Mouse (Mus musculus): ENCODE data around the gene Stk19. TPM values are rescaled to one million over a fixed set of nuclear protein-coding genes. Genes with fewer than 3 reads are reported as not detected.

Stk19 gene
- polyA plus RNA-seq, 1 experiment from 2014 or later, result 39.8 TPM

DNA sequence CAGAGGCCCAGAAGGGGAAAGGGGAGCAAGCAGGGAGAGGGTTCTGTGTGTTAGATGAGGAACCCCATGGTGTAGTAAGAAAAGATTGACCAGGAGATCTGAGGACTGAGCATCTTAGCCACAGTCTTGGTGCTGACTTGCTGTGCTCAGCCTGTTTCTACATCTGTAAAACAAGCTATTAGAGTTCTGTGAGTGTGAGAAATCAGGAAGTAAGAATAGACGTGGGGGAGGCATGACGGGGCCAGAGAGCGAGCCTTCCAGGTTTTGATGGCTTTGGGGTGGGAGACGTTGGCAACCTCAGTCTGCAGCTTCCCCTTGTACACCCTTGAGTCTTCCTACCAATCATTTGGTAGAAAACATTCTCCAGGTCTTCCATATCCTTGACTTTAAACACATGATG, 21.9 kb upstream of the Stk19 start:
- Histone ChIP-seq H3K4me2 (replicated peaks) (no peak overlapping the region), H3K9ac (replicated peaks) (no peak overlapping the region), H3K4me3 (no peak overlapping the region), H3K27me3 (no peaks in the 10 kb centered on the region), H3K36me3 (peaks cover 26% of the 10 kb centered on the region), H3K27ac (replicated peaks) (no peak overlapping the region), H3K9me3 (no peaks in the 10 kb centered on the region), H3K4me1 (no peaks in the 10 kb centered on the region)
- ATAC-seq (replicated peaks), result no peak
- WGBS, result 78% methylated on average over 4 of the region's 4 CpGs

DNA sequence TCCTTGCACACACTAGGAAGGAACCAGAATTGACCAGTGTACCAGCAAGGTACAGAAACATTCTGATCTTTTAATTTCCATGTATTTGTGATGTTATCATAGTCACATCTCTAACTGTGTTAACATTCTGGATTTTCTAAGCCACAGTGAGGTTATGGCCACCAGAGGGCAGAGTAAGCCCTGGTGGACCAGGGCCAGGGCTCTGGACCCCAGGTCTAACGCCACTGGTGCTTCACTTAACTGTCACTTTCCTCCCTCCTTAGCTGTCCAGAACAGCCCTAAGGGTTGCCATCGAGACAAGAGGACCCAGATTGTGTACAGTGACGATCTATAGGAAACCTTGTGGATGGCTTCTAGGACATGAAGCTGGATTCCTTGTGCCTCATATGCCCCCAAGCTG, 19.1 kb upstream of the Stk19 start:
- Histone ChIP-seq H3K9me3 (no peaks in the 10 kb centered on the region), H3K4me1 (peaks cover 14% of the 10 kb centered on the region), H3K9ac (replicated peaks) (no peak overlapping the region), H3K27ac (replicated peaks) (no peak overlapping the region), H3K4me2 (replicated peaks) (no peak overlapping the region), H3K36me3 (peaks cover 40% of the 10 kb centered on the region), H3K27me3 (no peaks in the 10 kb centered on the region), H3K4me3 (no peak overlapping the region)
- ATAC-seq (replicated peaks), result no peak
- 48% methylated on average over 3 of the region's 3 CpGs for WGBS

DNA sequence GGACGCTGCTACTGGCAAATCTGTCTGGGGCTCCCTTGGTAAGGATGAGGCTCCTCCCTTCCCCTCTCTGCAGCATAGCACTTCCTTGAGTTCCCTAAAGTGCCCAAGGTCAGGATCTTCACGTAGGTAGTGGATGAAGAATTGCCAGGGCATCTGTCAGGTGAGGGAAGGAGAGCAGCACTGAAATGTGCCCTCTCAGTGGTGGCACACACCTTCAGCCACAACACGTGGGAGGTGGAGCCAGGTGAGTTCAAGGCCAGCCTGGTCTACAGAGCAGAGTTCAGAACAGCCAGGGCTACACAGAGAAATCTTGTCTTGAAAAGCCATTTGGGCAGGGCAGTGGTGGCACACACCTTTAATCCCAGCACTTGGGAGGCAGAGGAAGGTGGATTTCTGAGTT, 18.0 kb upstream of the Stk19 start:
- H3K27me3 ChIP-seq, result no peaks in the 10 kb centered on the region
- H3K9ac ChIP-seq (replicated peaks), result no peak overlapping the region
- H3K9me3 ChIP-seq, result no peaks in the 10 kb centered on the region
- H3K27ac ChIP-seq (replicated peaks), result no peak overlapping the region
- H3K36me3 ChIP-seq, result peaks cover 40% of the 10 kb centered on the region
- ATAC-seq (replicated peaks), result no peak
- WGBS, result 74% methylated on average over 3 of the region's 3 CpGs
- H3K4me2 ChIP-seq (replicated peaks), result no peak overlapping the region
- H3K4me3 ChIP-seq, result no peak overlapping the region
- peaks cover 18% of the 10 kb centered on the region for H3K4me1 ChIP-seq

GRCm38 (mm10) chr17:34853511-34853910, 16.8 kb upstream of the Stk19 start:
- Histone ChIP-seq H3K9me3 (no peaks in the 10 kb centered on the region), H3K9ac (replicated peaks) (no peak overlapping the region), H3K4me2 (replicated peaks) (no peak overlapping the region), H3K27ac (replicated peaks) (no peak overlapping the region), H3K27me3 (no peaks in the 10 kb centered on the region), H3K36me3 (peaks cover 40% of the 10 kb centered on the region), H3K4me1 (peaks cover 29% of the 10 kb centered on the region), H3K4me3 (no peak overlapping the region)
- ATAC-seq (replicated peaks), result no peak
- 81% methylated on average over 8 of the region's 8 CpGs for WGBS

- peaks cover 29% of the 10 kb centered on the region for H3K4me1 ChIP-seq
- peak overlapping the region; percentile 88 for H3K4me3 ChIP-seq
- H3K36me3 ChIP-seq, result peaks cover 53% of the 10 kb centered on the region
- peak; percentile 51; the same call in 1 of the 2 replicates for ATAC-seq (replicated peaks)
- no peaks in the 10 kb centered on the region for H3K27me3 ChIP-seq
- WGBS, result 1% methylated on average over 25 of the region's 25 CpGs
- H3K9ac ChIP-seq (replicated peaks), result peak overlapping the region; percentile 87
- peak overlapping the region; percentile 55; the same call in 1 of the 2 replicates for H3K27ac ChIP-seq (replicated peaks)
- no peaks in the 10 kb centered on the region for H3K9me3 ChIP-seq
- H3K4me2 ChIP-seq (replicated peaks), result peak overlapping the region; percentile 97
Observed at GRCm38 (mm10) chr17:34850517-34851125, 13.9 kb upstream of the Stk19 start.

DNA sequence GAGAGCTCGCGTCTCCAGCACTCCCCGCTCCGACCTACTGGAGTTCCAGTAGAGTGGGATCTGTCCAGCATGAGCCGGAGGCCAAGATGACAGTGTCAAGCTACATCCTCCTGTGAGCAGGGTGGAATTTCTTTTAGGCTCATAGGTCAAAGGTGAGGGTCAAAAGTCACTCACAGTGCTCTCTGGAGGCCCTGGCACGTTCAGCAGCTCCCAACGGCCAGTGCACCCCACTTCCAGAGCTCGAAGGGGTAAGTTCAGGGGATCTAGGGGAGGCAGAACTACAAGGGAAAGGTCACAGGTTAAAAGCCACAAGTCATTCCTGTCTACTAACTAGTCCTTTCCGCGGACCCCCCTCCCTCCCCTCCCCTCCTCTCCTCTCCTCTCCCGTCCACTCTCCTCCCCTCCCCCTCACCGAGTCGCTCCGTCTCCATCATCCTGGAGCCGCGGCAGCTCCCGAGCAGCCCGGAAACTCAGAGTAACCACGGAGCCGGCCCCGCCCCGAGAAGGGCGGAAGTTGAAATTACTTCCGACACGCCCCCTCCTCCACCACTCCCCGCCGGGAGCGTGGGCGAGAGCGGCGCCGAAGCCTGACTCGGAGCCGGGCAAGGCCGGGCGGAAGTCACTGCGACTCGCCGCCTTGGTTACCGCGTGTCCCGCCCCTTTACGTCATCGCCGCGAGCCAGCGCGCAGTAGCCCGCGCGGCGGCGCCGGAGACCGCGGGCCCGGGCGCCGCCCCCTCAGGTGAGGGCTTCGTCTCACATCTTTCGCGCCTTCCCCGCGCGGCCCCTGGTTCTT, 13.2 kb upstream of the Stk19 start, which contains the start of the genes Skiv2l and Nelfe:
TSS of gene Skiv2l (minus strand) at position 489 of the 795 bp plus-strand sequence.
TSS of gene Nelfe (plus strand) at position 670 of the 795 bp plus-strand sequence.
- under 1% methylated on average over 61 of the region's 65 CpGs for WGBS
- no peaks in the 10 kb centered on the region for H3K9me3 ChIP-seq
- H3K36me3 ChIP-seq, result peaks cover 55% of the 10 kb centered on the region
- H3K4me3 ChIP-seq, result peak within 1 kb of the TSS; percentile 88
- peak; percentile 98 for ATAC-seq (replicated peaks)
- H3K4me2 ChIP-seq (replicated peaks), result peak within 1 kb of the TSS; percentile 97
- H3K27me3 ChIP-seq, result no peaks in the 10 kb centered on the region
- peaks cover 29% of the 10 kb centered on the region for H3K4me1 ChIP-seq
- peak within 1 kb of the TSS; percentile 87 for H3K9ac ChIP-seq (replicated peaks)
- peak within 1 kb of the TSS; percentile 55; the same call in 1 of the 2 replicates for H3K27ac ChIP-seq (replicated peaks)

DNA sequence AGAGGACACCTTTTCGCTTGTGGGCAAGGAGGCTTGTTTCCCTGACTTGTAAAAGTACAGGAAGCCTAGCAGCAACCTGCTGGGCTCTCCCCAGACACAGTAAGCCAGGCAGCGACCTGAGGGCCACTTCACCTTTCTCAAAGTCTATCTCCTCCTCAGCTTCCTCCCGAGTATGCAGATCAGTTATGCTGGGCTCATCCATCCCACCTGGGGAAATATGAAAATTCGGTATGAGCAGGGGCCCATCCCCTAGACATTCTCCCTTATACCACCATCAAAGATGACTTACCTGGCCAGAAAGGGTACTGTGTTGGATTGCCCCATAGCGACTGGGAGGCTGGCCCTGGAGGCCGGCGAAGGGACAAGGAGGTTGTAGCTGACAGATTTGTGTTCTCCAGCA, 10.9 kb upstream of the Stk19 start:
- no peak overlapping the region for H3K9ac ChIP-seq (replicated peaks)
- no peak overlapping the region for H3K27ac ChIP-seq (replicated peaks)
- peaks cover 29% of the 10 kb centered on the region for H3K4me1 ChIP-seq
- H3K9me3 ChIP-seq, result no peaks in the 10 kb centered on the region
- no peaks in the 10 kb centered on the region for H3K27me3 ChIP-seq
- no peak for ATAC-seq (replicated peaks)
- H3K36me3 ChIP-seq, result peaks cover 55% of the 10 kb centered on the region
- WGBS, result 89% methylated on average over 7 of the region's 7 CpGs
- H3K4me3 ChIP-seq, result no peak overlapping the region
- no peak overlapping the region for H3K4me2 ChIP-seq (replicated peaks)

DNA sequence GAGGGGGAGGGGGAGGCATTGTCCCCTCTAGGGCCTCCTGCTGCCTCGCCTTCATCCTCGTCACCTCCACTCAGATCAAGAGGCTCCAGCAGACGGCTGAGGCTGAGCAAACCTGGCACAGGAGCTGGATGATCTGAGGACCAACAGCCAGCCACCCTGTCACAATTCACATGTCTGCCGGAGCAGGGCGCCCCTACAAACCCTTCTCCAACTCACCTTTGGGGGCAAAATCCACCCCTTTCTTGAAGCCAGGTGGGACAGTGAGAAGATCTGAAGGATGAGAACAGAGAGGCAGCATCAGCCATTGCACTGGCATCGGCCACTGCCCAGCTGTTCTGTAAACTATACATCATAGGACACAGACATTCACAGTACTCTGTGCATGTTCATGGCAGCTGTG, 10.4 kb upstream of the Stk19 start:
- Histone ChIP-seq H3K27me3 (no peaks in the 10 kb centered on the region), H3K4me3 (no peak overlapping the region), H3K9ac (replicated peaks) (no peak overlapping the region), H3K27ac (replicated peaks) (no peak overlapping the region), H3K4me2 (replicated peaks) (no peak overlapping the region), H3K9me3 (no peaks in the 10 kb centered on the region), H3K4me1 (peaks cover 29% of the 10 kb centered on the region), H3K36me3 (peaks cover 54% of the 10 kb centered on the region)
- 89% methylated on average over 6 of the region's 6 CpGs for WGBS
- no peak for ATAC-seq (replicated peaks)

DNA sequence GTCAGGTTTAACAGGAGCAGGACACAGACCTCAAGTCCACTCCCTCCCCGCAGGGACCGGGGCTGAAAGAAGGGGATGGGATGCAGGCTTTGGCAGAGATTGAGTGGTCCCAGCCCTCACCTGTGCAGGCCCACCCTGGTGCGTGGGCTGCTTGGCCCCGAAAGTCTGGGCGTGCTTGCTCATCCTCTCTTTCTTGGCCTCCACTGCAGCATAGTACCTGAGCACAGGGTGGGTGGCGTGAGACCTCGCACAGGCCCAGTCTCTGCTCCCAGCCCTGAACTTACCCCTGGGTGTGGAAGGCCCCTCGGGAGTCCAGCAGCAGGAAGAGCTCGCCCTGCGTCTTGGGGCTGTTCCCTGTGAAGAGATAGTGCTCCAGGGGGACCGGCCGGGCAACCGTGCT, 8.1 kb upstream of the Stk19 start:
- no peak overlapping the region for H3K27ac ChIP-seq (replicated peaks)
- peaks cover 12% of the 10 kb centered on the region for H3K4me1 ChIP-seq
- no peak overlapping the region for H3K4me3 ChIP-seq
- peaks cover 74% of the 10 kb centered on the region for H3K36me3 ChIP-seq
- H3K4me2 ChIP-seq (replicated peaks), result no peak overlapping the region
- no peaks in the 10 kb centered on the region for H3K27me3 ChIP-seq
- 93% methylated on average over 13 of the region's 13 CpGs for WGBS
- H3K9ac ChIP-seq (replicated peaks), result no peak overlapping the region
- no peaks in the 10 kb centered on the region for H3K9me3 ChIP-seq
- no peak for ATAC-seq (replicated peaks)

GRCm38 (mm10) chr17:34840736-34841307, 4.1 kb upstream of the Stk19 start:
- Histone ChIP-seq H3K36me3 (peaks cover 64% of the 10 kb centered on the region), H3K4me2 (replicated peaks) (no peak overlapping the region), H3K27me3 (no peaks in the 10 kb centered on the region), H3K27ac (replicated peaks) (no peak overlapping the region), H3K4me3 (no peak overlapping the region), H3K4me1 (peaks cover 21% of the 10 kb centered on the region), H3K9ac (replicated peaks) (no peak overlapping the region), H3K9me3 (no peaks in the 10 kb centered on the region)
- no peak for ATAC-seq (replicated peaks)
- 87% methylated on average over 6 of the region's 6 CpGs for WGBS

GRCm38 (mm10) chr17:34838785-34839184, 2.0 kb upstream of the Stk19 start:
- H3K9ac ChIP-seq (replicated peaks), result no peak overlapping the region
- H3K27ac ChIP-seq (replicated peaks), result no peak overlapping the region
- peaks cover 30% of the 10 kb centered on the region for H3K4me1 ChIP-seq
- H3K9me3 ChIP-seq, result no peaks in the 10 kb centered on the region
- H3K4me2 ChIP-seq (replicated peaks), result no peak overlapping the region
- 0 out of 2 replicates have a peak overlapping the region, but pooled peaks have one; percentile 1 for H3K4me3 ChIP-seq
- WGBS, result 89% methylated on average over 7 of the region's 7 CpGs
- no peaks in the 10 kb centered on the region for H3K27me3 ChIP-seq
- ATAC-seq (replicated peaks), result no peak
- peaks cover 52% of the 10 kb centered on the region for H3K36me3 ChIP-seq
